In genomic region chr3:126997391-126998007, GRCm38 (mm10) we compare ENCODE assay signal across 8 mouse cellular contexts.
DNase-seq lines count a peak whose midpoint lies in the region; ATAC-seq lines count a peak whose summit lies in the region.

No protein-coding gene starts in this region.

- intact Hi-C loops in heart, postnatal 10 days (cut with DNase I), result no loop called here

- no peak for DNase-seq in heart, postnatal 10 days
- DNase-seq in embryo, embryonic 10 days (ENCODE audit: low spot score), result peak; percentile 76
- DNase-seq in thymus, postnatal 36 days, result no peak
- DNase-seq in thymus, adult 18-20 months, result no peak
- DNase-seq in spleen, postnatal 10 days (ENCODE audit: low spot score in 2 of 2), result no peak

- H3K4me1 ChIP-seq in heart, embryonic 16.5 days (ENCODE audit: control insufficient read depth, insufficient read depth, low read length), result no peaks in the 10 kb centered on the region
- peaks cover 35% of the 10 kb centered on the region for H3K4me1 ChIP-seq in hindbrain, embryonic 13.5 days (replicated peaks)
- H3K4me1 ChIP-seq in midbrain, embryonic 15.5 days, result peaks cover 35% of the 10 kb centered on the region

- ATAC-seq in heart, embryonic 16.5 days (replicated peaks; ENCODE audit: extremely low read depth, insufficient read depth, low FRiP score), result no peak; the same call in 1 of the 2 replicates
- ATAC-seq in hindbrain, embryonic 13.5 days (ENCODE audit: low FRiP score), result no peak; the same call in 1 of the 2 replicates
- peak; percentile 48 for ATAC-seq in midbrain, embryonic 15.5 days (replicated peaks)

- peak overlapping the region; percentile 2; the same call in 1 of the 2 replicates for H3K4me3 ChIP-seq in heart, embryonic 16.5 days (ENCODE audit: low read length)
- H3K4me3 ChIP-seq in hindbrain, embryonic 13.5 days, result peak overlapping the region; percentile 19
- H3K4me3 ChIP-seq in midbrain, embryonic 15.5 days, result no peak overlapping the region

- no peaks in the 10 kb centered on the region for H3K27me3 ChIP-seq in heart, embryonic 16.5 days (ENCODE audit: control insufficient read depth, insufficient read depth, low read length)
- no peaks in the 10 kb centered on the region for H3K27me3 ChIP-seq in hindbrain, embryonic 13.5 days
- H3K27me3 ChIP-seq in midbrain, embryonic 15.5 days (replicated peaks), result no peaks in the 10 kb centered on the region

- WGBS in heart, embryonic 16.5 days, result 27% methylated on average over 17 of the region's 17 CpGs
- WGBS in hindbrain, embryonic 13.5 days, result 5% methylated on average over 17 of the region's 17 CpGs
- 4% methylated on average over 17 of the region's 17 CpGs for WGBS in midbrain, embryonic 15.5 days

- H3K9ac ChIP-seq in heart, embryonic 16.5 days (ENCODE audit: low read length), result no peak overlapping the region
- no peak overlapping the region for H3K9ac ChIP-seq in hindbrain, embryonic 13.5 days
- H3K9ac ChIP-seq in midbrain, embryonic 15.5 days, result no peak overlapping the region

- H3K27ac ChIP-seq in heart, embryonic 16.5 days (ENCODE audit: low read length), result peak overlapping the region; percentile 4; the same call in 1 of the 2 replicates
- H3K27ac ChIP-seq in hindbrain, embryonic 13.5 days, result peak overlapping the region; percentile 81
- peak overlapping the region; percentile 76 for H3K27ac ChIP-seq in midbrain, embryonic 15.5 days

- no peaks in the 10 kb centered on the region for H3K36me3 ChIP-seq in heart, embryonic 16.5 days (ENCODE audit: control insufficient read depth, insufficient read depth)
- H3K36me3 ChIP-seq in hindbrain, embryonic 13.5 days, result peaks cover 13% of the 10 kb centered on the region
- 0 out of 2 replicates have a peak, but pooled peaks cover 3% of the 10 kb centered on the region for H3K36me3 ChIP-seq in midbrain, embryonic 15.5 days (replicated peaks)

- peak overlapping the region; percentile 28 for H3K4me2 ChIP-seq in heart, embryonic 16.5 days (ENCODE audit: low read depth, low read length)
- peak overlapping the region; percentile 49 for H3K4me2 ChIP-seq in hindbrain, embryonic 13.5 days
- peak overlapping the region; percentile 30 for H3K4me2 ChIP-seq in midbrain, embryonic 15.5 days

- no peaks in the 10 kb centered on the region for H3K9me3 ChIP-seq in heart, embryonic 16.5 days (replicated peaks; ENCODE audit: control insufficient read depth, low read length)
- no peaks in the 10 kb centered on the region for H3K9me3 ChIP-seq in hindbrain, embryonic 13.5 days
- no peaks in the 10 kb centered on the region for H3K9me3 ChIP-seq in midbrain, embryonic 15.5 days

Comparison
In these comparisons a context has a peak if more than half of its experiments do, and no peak if none do; other contexts are left out.
1. H3K27ac ChIP-seq: peak in every context shown above with its lines; median percentile 81 in hindbrain, embryonic 13.5 days; 76 in midbrain, embryonic 15.5 days; 4 in heart, embryonic 16.5 days.